Mouse (Mus musculus) stomach, postnatal 0 days (tissue): ENCODE measurements around the gene Klrg2.

Experiments used
- CTCF ChIP-seq: IDR thresholded peaks from 2 replicates; pipeline ENCODE4 v1.5.1; 2016; ENCODE audit warnings: antibody characterized with exemption, low read depth, mild to moderate bottlenecking, moderate library complexity
- EP300 ChIP-seq: optimal IDR thresholded peaks from 2 replicates; pipeline ENCODE3; 2016; ENCODE audit warnings: antibody characterized with exemption

- no peak for TF ChIP-seq CTCF
- no peak for TF ChIP-seq EP300
Measured at GRCm38 (mm10) chr6:38642593-38642992, 5.6 kb upstream of the Klrg2 start.
